13 mouse cellular contexts compared by ENCODE assay signal in genomic region chrX:161780321-161781034, GRCm38 (mm10).
A peak's percentile ranks its signal among the peaks of the same experiment; 100 is the strongest.
DNase-seq lines count a peak whose midpoint lies in the region; ATAC-seq lines count a peak whose summit lies in the region.
"Had no signal": no experiment of that assay in that cellular context is flagged by ENCODE, and none has a peak within 500 bp of the region (broad histone marks: within the 10 kb centered on the region; RNA-seq: fewer than 3 reads in every experiment).

No protein-coding gene starts in this region.

- H3K36me3 ChIP-seq in neural tube, embryonic 11.5 days (ENCODE audit: control insufficient read depth, insufficient read depth, low read length) = no peaks in the 10 kb centered on the region; the same call in 1 of the 2 replicates
- H3K36me3 ChIP-seq in neural tube, embryonic 15.5 days = no peaks in the 10 kb centered on the region
- no peaks in the 10 kb centered on the region for H3K36me3 ChIP-seq in forebrain, embryonic 15.5 days
- H3K36me3 ChIP-seq in splenic B cell, adult 2 months (ENCODE audit: control insufficient read depth, insufficient read depth, low read length, poor library complexity, severe bottlenecking) = no peaks in the 10 kb centered on the region
- H3K36me3 ChIP-seq in liver, embryonic 11.5 days (ENCODE audit: control insufficient read depth, insufficient read depth, low read length) = no peaks in the 10 kb centered on the region
- H3K36me3 ChIP-seq: liver, embryonic 12.5 days; neural tube, embryonic 12.5 days had no signal

- intact Hi-C loops in left cerebral cortex, postnatal 10 days (cut with DNase I) = loop anchor here (5.0 kb wide), 1 partner anchor 58 kb away; no protein-coding TSS in a partner anchor
- intact Hi-C loops in heart, postnatal 14 days (cut with DNase I) = no loop called here

- peaks cover 5% of the 10 kb centered on the region; the same call in 1 of the 2 replicates for H3K27me3 ChIP-seq in neural tube, embryonic 11.5 days (ENCODE audit: control insufficient read depth, insufficient read depth, low read length)
- peaks cover 16% of the 10 kb centered on the region for H3K27me3 ChIP-seq in neural tube, embryonic 15.5 days (replicated peaks)
- no peaks in the 10 kb centered on the region for H3K27me3 ChIP-seq in forebrain, embryonic 15.5 days
- no peaks in the 10 kb centered on the region for H3K27me3 ChIP-seq in splenic B cell, adult 2 months (ENCODE audit: control insufficient read depth, insufficient read depth, low read length, poor library complexity, severe bottlenecking)
- H3K27me3 ChIP-seq in liver, embryonic 11.5 days (replicated peaks; ENCODE audit: control insufficient read depth, insufficient read depth, low read length) = peaks cover 11% of the 10 kb centered on the region

- H3K27ac ChIP-seq in neural tube, embryonic 11.5 days (ENCODE audit: low read depth, low read length) = no peak overlapping the region
- no peak overlapping the region for H3K27ac ChIP-seq in neural tube, embryonic 15.5 days (replicated peaks)
- peak overlapping the region; percentile 43; the same call in 1 of the 2 replicates for H3K27ac ChIP-seq in forebrain, embryonic 15.5 days (replicated peaks)
- no peak overlapping the region for H3K27ac ChIP-seq in liver, embryonic 11.5 days (ENCODE audit: low read depth, low read length)
- H3K27ac ChIP-seq: liver, embryonic 12.5 days; macrophage; neural tube, embryonic 12.5 days had no signal

- H3K4me1 ChIP-seq in neural tube, embryonic 11.5 days (ENCODE audit: control insufficient read depth, insufficient read depth, low read length) = no peaks in the 10 kb centered on the region
- no peaks in the 10 kb centered on the region for H3K4me1 ChIP-seq in neural tube, embryonic 15.5 days
- H3K4me1 ChIP-seq in forebrain, embryonic 15.5 days = peaks cover 14% of the 10 kb centered on the region; the same call in 1 of the 2 replicates
- no peaks in the 10 kb centered on the region for H3K4me1 ChIP-seq in liver, embryonic 11.5 days (replicated peaks; ENCODE audit: control insufficient read depth, insufficient read depth, low read length)
- H3K4me1 ChIP-seq: liver, embryonic 12.5 days; neural tube, embryonic 12.5 days had no signal

- DNase-seq in neural tube, embryonic 11.5 days (ENCODE audit: low spot score) = peak; percentile 16
- DNase-seq in left cerebral cortex, postnatal 10 days (ENCODE audit: extremely low spot score in 1 of 2, low spot score in 2 of 2) = peak; percentile 11 to 24
- peak; percentile 0 for DNase-seq in splenic B cell, adult 2 months (ENCODE audit: low read depth, low spot score)
- no peak for DNase-seq in heart, postnatal 14 days
- no peak for DNase-seq in liver, embryonic 11.5 days (ENCODE audit: low spot score)
- DNase-seq: gastrocnemius, postnatal 25 days; kidney, postnatal 10 days; thymus, postnatal 4 days had no signal

- H3K9ac ChIP-seq in neural tube, embryonic 11.5 days (ENCODE audit: low read length) = no peak overlapping the region
- H3K9ac ChIP-seq in neural tube, embryonic 15.5 days (replicated peaks) = no peak overlapping the region
- H3K9ac ChIP-seq in forebrain, embryonic 15.5 days (replicated peaks) = no peak overlapping the region
- no peak overlapping the region for H3K9ac ChIP-seq in liver, embryonic 11.5 days (ENCODE audit: low read depth, low read length)
- H3K9ac ChIP-seq: liver, embryonic 12.5 days; neural tube, embryonic 12.5 days had no signal

- no peak for ATAC-seq in neural tube, embryonic 11.5 days (ENCODE audit: insufficient read depth, low FRiP score, low TSS enrichment)
- ATAC-seq in neural tube, embryonic 15.5 days (ENCODE audit: low FRiP score) = no peak
- peak; percentile 80 for ATAC-seq in forebrain, embryonic 15.5 days (replicated peaks)
- no peak for ATAC-seq in liver, embryonic 11.5 days (replicated peaks; ENCODE audit: low FRiP score)
- ATAC-seq: liver, embryonic 12.5 days had no signal

- no peaks in the 10 kb centered on the region for H3K9me3 ChIP-seq in neural tube, embryonic 11.5 days (ENCODE audit: control insufficient read depth, low read length)
- no peaks in the 10 kb centered on the region for H3K9me3 ChIP-seq in neural tube, embryonic 15.5 days (replicated peaks)
- H3K9me3 ChIP-seq in forebrain, embryonic 15.5 days = no peaks in the 10 kb centered on the region
- no peaks in the 10 kb centered on the region for H3K9me3 ChIP-seq in liver, embryonic 11.5 days (ENCODE audit: control insufficient read depth, low read length)
- H3K9me3 ChIP-seq: liver, embryonic 12.5 days; neural tube, embryonic 12.5 days had no signal

- no peak overlapping the region for H3K4me3 ChIP-seq in neural tube, embryonic 11.5 days (ENCODE audit: low read depth, low read length)
- no peak overlapping the region for H3K4me3 ChIP-seq in neural tube, embryonic 15.5 days (replicated peaks)
- no peak overlapping the region for H3K4me3 ChIP-seq in forebrain, embryonic 15.5 days
- no peak overlapping the region for H3K4me3 ChIP-seq in liver, embryonic 11.5 days (ENCODE audit: low read depth, low read length)
- H3K4me3 ChIP-seq: liver, embryonic 12.5 days; neural tube, embryonic 12.5 days had no signal

- WGBS in neural tube, embryonic 11.5 days = 77% methylated on average over 6 of the region's 6 CpGs
- 69% methylated on average over 6 of the region's 6 CpGs for WGBS in neural tube, embryonic 15.5 days
- WGBS in forebrain, embryonic 15.5 days = 60% methylated on average over 6 of the region's 6 CpGs
- 78% methylated on average over 6 of the region's 6 CpGs for WGBS in liver, embryonic 11.5 days

- no peak overlapping the region for H3K4me2 ChIP-seq in neural tube, embryonic 11.5 days (ENCODE audit: low read depth)
- H3K4me2 ChIP-seq in neural tube, embryonic 15.5 days = no peak overlapping the region
- no peak overlapping the region for H3K4me2 ChIP-seq in forebrain, embryonic 15.5 days (replicated peaks)
- no peak overlapping the region for H3K4me2 ChIP-seq in liver, embryonic 11.5 days
- H3K4me2 ChIP-seq: liver, embryonic 12.5 days; neural tube, embryonic 12.5 days had no signal

Comparison
In these comparisons a context has a peak if more than half of its experiments do, and no peak if none do; other contexts are left out.
1. DNase-seq: peak in neural tube, embryonic 11.5 days (single experiment), left cerebral cortex, postnatal 10 days (2 of 2) and splenic B cell, adult 2 months (single experiment); none in heart, postnatal 14 days (0 of 2) and liver, embryonic 11.5 days (single experiment).